Mouse (Mus musculus) layer of hippocampus, adult 8-10 months (tissue): ENCODE measurements around the gene Stk31. TPM values are rescaled to one million over a fixed set of nuclear protein-coding genes. Genes with fewer than 3 reads are reported as not detected.

ENCODE experiments used
- total RNA-seq, 4 experiments: library from RNA; stranded (reverse); gene quantifications; 2 replicates each; pipeline ENCODE4 v1.2.4; 2022

The Stk31 gene
- total RNA-seq, 4 experiments from 2014 or later = 0.86 to 1.6 (median 1.4) TPM

Other genes starting within 250 kb of the Stk31 start
- gene Igf2bp3, start 180.6 kb upstream of the Stk31 start, total RNA-seq = not detected
- 100 to 1,000 TPM in 1 of 4 experiments, 10 to 100 TPM in 3; 54.1 to 108 (median 82.0) TPM for gene Tra2a, start 131.6 kb upstream of the Stk31 start, total RNA-seq
- 10 to 100 TPM in 2 of 4 experiments, 1 to 10 TPM in 2; 7.9 to 10.8 (median 9.4) TPM for gene Ccdc126, start 76.3 kb upstream of the Stk31 start, total RNA-seq
- 1 to 10 TPM in 2 of 4 experiments, under 1 TPM in 2; 0.65 to 2.6 (median 1.1) TPM for gene Fam221a, start 27.9 kb upstream of the Stk31 start, total RNA-seq